Mouse (Mus musculus): Measurements from ENCODE around the gene Nqo1.

GRCm38 (mm10) chr8:107417001-107417400, 14.0 kb upstream of the Nqo1 start:
- TF ChIP-seq CTCF (IDR thresholded peaks at IDR 0.05; ENCODE audit: insufficient read depth, low read length) (no peak), POLR2A (IDR thresholded peaks at IDR 0.05; ENCODE audit: borderline replicate concordance, extremely low read depth, low read depth, low read length) (no peak)

Measured in lung, adult 2 months (tissue).